Comparison of ENCODE assay signal across 18 mouse cellular contexts in genomic region chr5:93022126-93022797, GRCm38 (mm10). TPM values are rescaled to one million over a fixed set of nuclear protein-coding genes. Genes with fewer than 3 reads are reported as not detected.
DNase-seq lines count a peak whose midpoint lies in the region; ATAC-seq and TF ChIP-seq lines count a peak whose summit lies in the region.
"Had no signal": no experiment of that assay in that cellular context is flagged by ENCODE, and none has a peak within 500 bp of the region (broad histone marks: within the 10 kb centered on the region; RNA-seq: fewer than 3 reads in every experiment).

No protein-coding gene starts in this region.

- TF ChIP-seq EP300 in stomach, postnatal 0 days (optimal IDR thresholded peaks at IDR 0.05), result no peak

- H3K4me3 ChIP-seq in hindbrain, embryonic 10.5 days, result no peak overlapping the region
- H3K4me3 ChIP-seq in hindbrain, embryonic 16.5 days (ENCODE audit: low read length), result no peak overlapping the region
- H3K4me3 ChIP-seq in limb, embryonic 10.5 days, result no peak overlapping the region
- H3K4me3 ChIP-seq in stomach, postnatal 0 days (ENCODE audit: low read depth, low read length), result no peak overlapping the region
- H3K4me3 ChIP-seq: heart, embryonic 15.5 days; midbrain, embryonic 15.5 days had no signal

- DNase-seq in hindbrain, embryonic 10.5 days (ENCODE audit: low spot score), result peak; percentile 55
- peak; percentile 34 for DNase-seq in urinary bladder, postnatal 14 days (ENCODE audit: low spot score)
- DNase-seq in urinary bladder, postnatal 4 days (ENCODE audit: low spot score in 2 of 2), result no peak
- no peak for DNase-seq in limb, embryonic 10.5 days (ENCODE audit: low spot score)
- no peak for DNase-seq in stomach, postnatal 0 days (ENCODE audit: low spot score)
- no peak for DNase-seq in cerebellum, adult 11 months
- no peak for DNase-seq in spleen, adult 12 weeks (ENCODE audit: low spot score)
- DNase-seq: adrenal gland, postnatal 25 days; cerebellum, adult 2 months; forebrain, postnatal 0 days; heart, adult 11 months; kidney, adult 9 months; kidney, postnatal 36 days; right cerebral cortex, adult 18-20 months; spleen, adult 18-20 months had no signal

- H3K36me3 ChIP-seq in hindbrain, embryonic 10.5 days, result no peaks in the 10 kb centered on the region
- no peaks in the 10 kb centered on the region for H3K36me3 ChIP-seq in hindbrain, embryonic 16.5 days (ENCODE audit: control insufficient read depth, insufficient read depth, low read length)
- H3K36me3 ChIP-seq in limb, embryonic 10.5 days, result no peaks in the 10 kb centered on the region
- no peaks in the 10 kb centered on the region for H3K36me3 ChIP-seq in stomach, postnatal 0 days (ENCODE audit: control insufficient read depth, insufficient read depth, low read length)
- H3K36me3 ChIP-seq: heart, embryonic 15.5 days; midbrain, embryonic 15.5 days had no signal

- no peak for ATAC-seq in hindbrain, embryonic 16.5 days
- no peak for ATAC-seq in stomach, postnatal 0 days (ENCODE audit: low FRiP score, low TSS enrichment)
- ATAC-seq: forebrain, postnatal 0 days; midbrain, embryonic 15.5 days had no signal

- no peak overlapping the region for H3K4me2 ChIP-seq in hindbrain, embryonic 16.5 days (ENCODE audit: low read length)
- no peak overlapping the region for H3K4me2 ChIP-seq in stomach, postnatal 0 days (replicated peaks; ENCODE audit: low read depth)
- H3K4me2 ChIP-seq: heart, embryonic 15.5 days; midbrain, embryonic 15.5 days had no signal

- H3K9me3 ChIP-seq in hindbrain, embryonic 10.5 days, result no peaks in the 10 kb centered on the region
- no peaks in the 10 kb centered on the region for H3K9me3 ChIP-seq in hindbrain, embryonic 16.5 days (ENCODE audit: control insufficient read depth, low read length)
- H3K9me3 ChIP-seq in limb, embryonic 10.5 days (replicated peaks), result no peaks in the 10 kb centered on the region
- H3K9me3 ChIP-seq in stomach, postnatal 0 days (ENCODE audit: control insufficient read depth, low read length), result no peaks in the 10 kb centered on the region
- H3K9me3 ChIP-seq: heart, embryonic 15.5 days; midbrain, embryonic 15.5 days had no signal

- TF ChIP-seq CTCF in stomach, postnatal 0 days (IDR thresholded peaks at IDR 0.05; ENCODE audit: low read depth), result peak; percentile 20; the same call in 1 of the 2 replicates

- H3K27ac ChIP-seq in hindbrain, embryonic 10.5 days, result 0 out of 2 replicates have a peak overlapping the region, but pooled peaks have one; percentile 29
- no peak overlapping the region for H3K27ac ChIP-seq in hindbrain, embryonic 16.5 days (ENCODE audit: low read depth, low read length)
- H3K27ac ChIP-seq in limb, embryonic 10.5 days, result peak overlapping the region; percentile 42
- no peak overlapping the region for H3K27ac ChIP-seq in stomach, postnatal 0 days (replicated peaks)
- H3K27ac ChIP-seq: heart, embryonic 15.5 days; midbrain, embryonic 15.5 days had no signal

- 43% methylated on average over 7 of the region's 7 CpGs for WGBS in hindbrain, embryonic 10.5 days
- WGBS in hindbrain, embryonic 16.5 days, result 56% methylated on average over 7 of the region's 7 CpGs
- 67% methylated on average over 7 of the region's 7 CpGs for WGBS in limb, embryonic 10.5 days
- 59% methylated on average over 7 of the region's 7 CpGs for WGBS in stomach, postnatal 0 days

- H3K27me3 ChIP-seq in hindbrain, embryonic 10.5 days (ENCODE audit: insufficient read depth, poor library complexity, severe bottlenecking), result no peaks in the 10 kb centered on the region
- H3K27me3 ChIP-seq in hindbrain, embryonic 16.5 days (replicated peaks; ENCODE audit: control insufficient read depth, insufficient read depth, low read length), result no peaks in the 10 kb centered on the region
- H3K27me3 ChIP-seq in limb, embryonic 10.5 days (ENCODE audit: low read depth, poor library complexity, severe bottlenecking), result no peaks in the 10 kb centered on the region
- H3K27me3 ChIP-seq in stomach, postnatal 0 days (ENCODE audit: control insufficient read depth, insufficient read depth, low read length), result no peaks in the 10 kb centered on the region
- H3K27me3 ChIP-seq: heart, embryonic 15.5 days; midbrain, embryonic 15.5 days had no signal

- no peak overlapping the region for H3K9ac ChIP-seq in hindbrain, embryonic 16.5 days (ENCODE audit: low read depth, low read length)
- H3K9ac ChIP-seq in stomach, postnatal 0 days (ENCODE audit: low read length), result no peak overlapping the region
- H3K9ac ChIP-seq: forebrain, postnatal 0 days; heart, embryonic 15.5 days; midbrain, embryonic 15.5 days had no signal

- peaks cover 39% of the 10 kb centered on the region for H3K4me1 ChIP-seq in hindbrain, embryonic 10.5 days (replicated peaks)
- H3K4me1 ChIP-seq in hindbrain, embryonic 16.5 days (ENCODE audit: control insufficient read depth, insufficient read depth, low read depth, low read length), result no peaks in the 10 kb centered on the region; the same call in 1 of the 2 replicates
- H3K4me1 ChIP-seq in limb, embryonic 10.5 days, result peaks cover 44% of the 10 kb centered on the region
- peaks cover 9% of the 10 kb centered on the region for H3K4me1 ChIP-seq in stomach, postnatal 0 days (replicated peaks; ENCODE audit: control insufficient read depth, insufficient read depth)
- H3K4me1 ChIP-seq: midbrain, embryonic 15.5 days had no signal

RNA-seq across cellular contexts. Expression of gene Sowahb, which starts 22.6 kb away (rescaled TPM):
- polyA plus RNA-seq in hindbrain, embryonic 10.5 days (2016; fragmentation: Nextera tagmentation; extraction: Ambion mirVana), result 0.47 and 0.86 TPM in 2 replicates
- polyA plus RNA-seq in hindbrain, embryonic 16.5 days (2015; fragmentation: Nextera tagmentation; extraction: Ambion mirVana), result 0.07 TPM in 1 of 2 replicates, not detected in the other
- 1.1 and 1.3 TPM in 2 replicates for polyA plus RNA-seq in limb, embryonic 10.5 days (2016; fragmentation: Nextera tagmentation; extraction: Ambion mirVana)
- polyA plus RNA-seq in stomach, postnatal 0 days (2015; fragmentation: Nextera tagmentation; extraction: Ambion mirVana), result 1.7 and 2.1 TPM in 2 replicates

Comparison
In these comparisons a context has a peak if more than half of its experiments do, and no peak if none do; other contexts are left out.
1. DNase-seq: peak in hindbrain, embryonic 10.5 days (single experiment) and urinary bladder, postnatal 14 days (single experiment); none in urinary bladder, postnatal 4 days (0 of 2), limb, embryonic 10.5 days (single experiment), stomach, postnatal 0 days (single experiment), cerebellum, adult 11 months (single experiment) and spleen, adult 12 weeks (single experiment).
2. H3K27ac ChIP-seq: peak in hindbrain, embryonic 10.5 days (single experiment) and limb, embryonic 10.5 days (single experiment); none in hindbrain, embryonic 16.5 days (single experiment) and stomach, postnatal 0 days (single experiment).